Mouse (Mus musculus): ENCODE measurements around the gene Galnt12.
A peak's percentile ranks its signal among the peaks of the same experiment; 100 is the strongest.

The Galnt12 gene

DNA sequence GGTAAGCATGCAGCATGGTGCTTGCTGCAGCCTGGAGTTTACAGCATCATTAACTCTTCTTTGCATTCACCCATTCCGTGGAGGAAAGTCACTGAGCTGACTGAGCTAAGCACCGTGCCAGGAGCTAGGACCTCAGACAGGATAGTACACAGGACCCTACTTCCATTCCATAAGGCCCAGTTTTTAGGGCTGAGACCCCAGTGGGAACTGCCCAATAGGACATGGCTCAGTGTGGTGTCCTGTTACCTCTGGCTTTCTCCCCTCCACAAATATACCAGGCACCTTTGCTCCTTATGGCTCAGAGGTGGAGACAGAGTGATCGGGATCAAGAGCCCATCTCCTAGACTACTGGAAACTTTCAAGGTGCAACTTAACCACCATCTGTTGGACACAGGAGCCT lies 59.1 kb downstream of the Galnt12 start:
- DNase-seq (ENCODE audit: low read depth, low spot score): no peak

DNA sequence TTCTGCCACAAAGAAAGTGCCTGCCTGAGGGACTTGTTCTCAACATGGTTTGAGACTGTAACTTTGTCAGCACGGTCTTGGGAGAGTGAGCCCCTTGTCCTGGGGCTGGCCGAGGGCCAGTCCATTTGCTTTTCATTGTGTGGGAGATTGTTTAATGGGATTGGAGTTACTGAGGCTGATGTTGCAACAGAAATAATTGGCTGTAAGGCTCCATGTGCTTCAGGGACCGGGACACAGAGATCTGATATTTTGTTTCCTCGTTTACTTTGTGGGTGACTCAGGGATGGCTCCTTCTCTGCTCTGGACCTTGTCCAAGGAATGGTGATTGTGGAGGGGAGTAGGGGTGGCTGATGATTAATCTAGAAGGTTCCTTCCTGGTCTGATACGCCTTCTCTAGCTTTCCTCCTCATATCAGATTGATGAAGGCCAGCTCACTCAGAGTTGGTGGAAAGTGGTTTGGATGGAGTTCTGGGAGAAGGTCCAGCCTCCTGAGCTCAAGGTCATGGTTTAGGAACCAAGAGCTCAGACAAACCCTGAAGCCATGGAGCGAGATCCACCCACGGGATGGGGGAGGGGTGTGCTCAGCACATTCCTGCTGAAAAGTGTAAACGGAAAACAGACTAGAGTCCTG lies 60.0 kb downstream of the Galnt12 start:
- DNase-seq (ENCODE audit: low read depth, low spot score): peak; percentile 64

DNA sequence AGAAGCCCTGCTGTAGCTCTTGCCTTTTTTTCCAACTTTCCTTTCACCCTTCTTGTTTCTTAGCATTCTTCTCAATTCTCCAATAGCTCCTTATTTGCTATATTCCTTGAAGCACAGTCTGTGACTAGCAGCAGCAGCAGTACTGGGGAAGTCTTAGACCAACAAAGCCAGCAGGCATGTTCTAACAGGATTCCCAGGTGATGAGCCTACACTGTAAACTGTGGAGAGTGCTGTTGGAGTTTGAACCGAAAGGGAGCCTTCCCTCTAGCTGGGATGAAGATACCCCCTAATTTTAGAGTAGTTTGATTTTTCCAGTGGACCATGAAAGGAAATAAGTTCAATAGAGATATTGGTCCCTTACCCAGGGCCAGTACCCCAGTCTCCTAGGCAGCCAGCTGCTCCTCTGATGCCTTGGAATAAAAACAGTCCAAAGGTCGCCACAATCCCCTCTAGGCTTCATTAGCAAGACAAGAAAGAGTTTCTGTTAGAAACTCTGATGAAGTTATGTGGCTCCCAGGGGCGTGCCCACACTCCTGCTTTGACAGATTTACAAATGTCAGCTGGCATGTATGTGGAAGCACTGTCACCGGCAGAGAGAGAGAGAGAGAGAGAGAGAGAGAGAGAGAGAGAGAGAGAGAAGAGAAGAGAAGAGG lies 69.5 kb downstream of the Galnt12 start:
- DNase-seq (ENCODE audit: low read depth, low spot score): no peak

- no peak for DNase-seq (ENCODE audit: low read depth, low spot score)
Measured at GRCm38 (mm10) chr4:47161756-47162587, 70.3 kb downstream of the Galnt12 start.

GRCm38 (mm10) chr4:47172314-47172713 lies 80.6 kb downstream of the Galnt12 start:
- DNase-seq (ENCODE audit: low read depth, low spot score): no peak
